Mouse (Mus musculus) MEL (cell line): ENCODE results near the gene Nip7. TPM values are rescaled to one million over a fixed set of nuclear protein-coding genes. Genes with fewer than 3 reads are reported as not detected.

Source experiments
- DNase-seq: peaks from one replicate; pipeline ENCODE4 v3.0.0; 2011; ENCODE audit warnings: low read depth, low spot score
- H3K27ac ChIP-seq: 2 replicates; pipeline ENCODE4 v1.5.1; 2012; ENCODE audit warnings: low read depth, mild to moderate bottlenecking, control low read depth, low read length, moderate library complexity; ENCODE audit not compliant: control insufficient read depth
- H3K27me3 ChIP-seq, 2 experiments: fragments of 150-350 bp in 1 of 2; sonication (generic) in 1 of 2; 2 replicates each; pipeline ENCODE4 v1.6.1; 2012; ENCODE audit warnings: low read length in 2 of 2, mild to moderate bottlenecking in 2 of 2, improper control_type of control experiment in 1 of 2, moderate library complexity in 1 of 2; ENCODE audit not compliant: insufficient read depth in 2 of 2, control insufficient read depth in 1 of 2
- H3K36me3 ChIP-seq, 2 experiments: 2 replicates each; pipeline ENCODE4 v1.6.1; 2012 to 2014; ENCODE audit warnings: low read length in 2 of 2, improper control_type of control experiment in 1 of 2, inconsistent platforms in 1 of 2, mild to moderate bottlenecking in 1 of 2; ENCODE audit not compliant: insufficient read depth in 2 of 2, control insufficient read depth in 1 of 2
- H3K4me1 ChIP-seq, 2 experiments: fragments of 150-350 bp in 1 of 2; sonication (generic) in 1 of 2; 2 replicates each; pipeline ENCODE4 v1.6.1; 2012; ENCODE audit warnings: low read length in 2 of 2, improper control_type of control experiment in 1 of 2, mild to moderate bottlenecking in 1 of 2; ENCODE audit not compliant: insufficient read depth in 2 of 2, control insufficient read depth in 1 of 2
- H3K4me3 ChIP-seq, 2 experiments: fragments of 150-350 bp in 1 of 2; sonication (generic) in 1 of 2; 2 replicates each; pipeline ENCODE4 v1.5.1; 2012; ENCODE audit warnings: low read depth in 2 of 2, low read length in 2 of 2, mild to moderate bottlenecking in 2 of 2, moderate library complexity in 2 of 2, control low read depth in 1 of 2, improper control_type of control experiment in 1 of 2; ENCODE audit not compliant: control insufficient read depth in 1 of 2, insufficient read depth in 1 of 2
- H3K79me2 ChIP-seq: 2 replicates; pipeline ENCODE4 v1.6.1; 2012; ENCODE audit warnings: mild to moderate bottlenecking, low read length, moderate library complexity; ENCODE audit not compliant: control insufficient read depth, poor library complexity, insufficient read depth
- H3K9ac ChIP-seq: 2 replicates; pipeline ENCODE4 v1.6.1; 2012; ENCODE audit warnings: low read depth, mild to moderate bottlenecking, control low read depth, low read length, moderate library complexity; ENCODE audit not compliant: control insufficient read depth, poor library complexity, severe bottlenecking
- H3K9me3 ChIP-seq: fragments of 150-350 bp; sonication (generic); replicated peaks from 2 replicates; pipeline ENCODE4 v1.6.1; 2012; ENCODE audit warnings: mild to moderate bottlenecking, low read length, improper control_type of control experiment, moderate library complexity; ENCODE audit not compliant: insufficient read depth
- BHLHE40 ChIP-seq: IDR thresholded peaks from 2 replicates; pipeline ENCODE4 v1.6.1; 2012; ENCODE audit warnings: low read depth, mild to moderate bottlenecking, inconsistent platforms, low read length, improper control_type of control experiment, borderline replicate concordance
- CHD1 ChIP-seq: IDR thresholded peaks from 2 replicates; pipeline ENCODE4 v1.6.1; 2012; ENCODE audit warnings: low read depth, mild to moderate bottlenecking, inconsistent platforms, low read length, improper control_type of control experiment
- CTCF ChIP-seq, 3 experiments: IDR thresholded peaks in 2 of 3; conservative IDR thresholded peaks in 1 of 3; 2 replicates each; pipeline ENCODE4 v1.5.1; 2011 to 2012; ENCODE audit warnings: low read length in 3 of 3, low read depth in 2 of 3, mild to moderate bottlenecking in 2 of 3, improper control_type of control experiment in 1 of 3, inconsistent platforms in 1 of 3, mixed read lengths in 1 of 3, moderate library complexity in 1 of 3; ENCODE audit not compliant: control insufficient read depth in 1 of 3, insufficient read depth in 1 of 3, poor library complexity in 1 of 3, severe bottlenecking in 1 of 3
- ELF1 ChIP-seq: IDR thresholded peaks from 2 replicates; pipeline ENCODE4 v1.6.1; 2014; ENCODE audit warnings: low read depth, mild to moderate bottlenecking, inconsistent platforms, low read length, improper control_type of control experiment, moderate library complexity
- EP300 ChIP-seq, 2 experiments: IDR thresholded peaks; 2 replicates each; pipeline ENCODE4 v1.6.1; 2011; ENCODE audit warnings: improper control_type of control experiment in 2 of 2, low read length in 2 of 2, low read depth in 1 of 2, mild to moderate bottlenecking in 1 of 2
- GABPA ChIP-seq: IDR thresholded peaks from 2 replicates; pipeline ENCODE4 v1.6.1; 2012; ENCODE audit warnings: low read depth, mild to moderate bottlenecking, inconsistent platforms, low read length, improper control_type of control experiment, moderate library complexity
- GATA1 ChIP-seq: IDR thresholded peaks from 2 replicates; pipeline ENCODE4 v1.6.1; 2011; ENCODE audit warnings: low read depth, low read length, improper control_type of control experiment
- JUND ChIP-seq: IDR thresholded peaks from 2 replicates; pipeline ENCODE4 v1.6.1; 2011; ENCODE audit warnings: low read depth, mild to moderate bottlenecking, improper control_type of control experiment, low read length
- KAT2A ChIP-seq: conservative IDR thresholded peaks from 2 replicates; pipeline ENCODE4 v1.6.1; 2012; ENCODE audit warnings: low read depth, low read length, improper control_type of control experiment, inconsistent platforms
- MAFK ChIP-seq: IDR thresholded peaks from 2 replicates; pipeline ENCODE4 v1.6.1; 2011; ENCODE audit warnings: low read depth, mild to moderate bottlenecking, low read length, improper control_type of control experiment, borderline replicate concordance
- MAX ChIP-seq: IDR thresholded peaks from 2 replicates; pipeline ENCODE4 v1.6.1; 2011; ENCODE audit warnings: low read length, improper control_type of control experiment
- MAZ ChIP-seq: IDR thresholded peaks from 2 replicates; pipeline ENCODE4 v1.6.1; 2012; ENCODE audit warnings: low read depth, mild to moderate bottlenecking, inconsistent platforms, low read length, improper control_type of control experiment
- MEF2A ChIP-seq: IDR thresholded peaks from 2 replicates; pipeline ENCODE4 v1.6.1; 2014; ENCODE audit warnings: low read depth, mild to moderate bottlenecking, inconsistent platforms, low read length, improper control_type of control experiment; ENCODE audit not compliant: poor library complexity, insufficient replicate concordance, severe bottlenecking; ENCODE audit errors: extremely low read depth
- MXI1 ChIP-seq: IDR thresholded peaks from 2 replicates; pipeline ENCODE4 v1.6.1; 2011; ENCODE audit warnings: mild to moderate bottlenecking, low read depth, low read length, improper control_type of control experiment
- MYB ChIP-seq: IDR thresholded peaks from 2 replicates; pipeline ENCODE4 v1.6.1; 2011; ENCODE audit warnings: mild to moderate bottlenecking, low read depth, low read length, improper control_type of control experiment
- MYC ChIP-seq: IDR thresholded peaks from 2 replicates; pipeline ENCODE4 v1.6.1; 2011; ENCODE audit warnings: low read depth, mild to moderate bottlenecking, low read length, improper control_type of control experiment, moderate library complexity
- NELFE ChIP-seq: IDR thresholded peaks from 2 replicates; pipeline ENCODE4 v1.6.1; 2011; ENCODE audit warnings: low read depth, low read length, improper control_type of control experiment
- POLR2AphosphoS2 ChIP-seq: IDR thresholded peaks from 2 replicates; pipeline ENCODE4 v1.6.1; 2011; ENCODE audit warnings: low read length, improper control_type of control experiment
- POLR2AphosphoS5 ChIP-seq: IDR thresholded peaks from 2 replicates; pipeline ENCODE4 v1.6.1; 2012; ENCODE audit warnings: low read depth, borderline replicate concordance, mild to moderate bottlenecking, inconsistent platforms, low read length, moderate library complexity, mixed read lengths
- RAD21 ChIP-seq: IDR thresholded peaks from 2 replicates; pipeline ENCODE4 v1.6.1; 2011; ENCODE audit warnings: mild to moderate bottlenecking, low read depth, low read length, improper control_type of control experiment
- RCOR1 ChIP-seq: IDR thresholded peaks from 2 replicates; pipeline ENCODE4 v1.6.1; 2012; ENCODE audit warnings: low read depth, mild to moderate bottlenecking, inconsistent platforms, low read length, improper control_type of control experiment
- SIN3A ChIP-seq: IDR thresholded peaks from 2 replicates; pipeline ENCODE4 v1.6.1; 2012; ENCODE audit warnings: low read length, improper control_type of control experiment, inconsistent platforms
- SMC3 ChIP-seq: IDR thresholded peaks from 2 replicates; pipeline ENCODE4 v1.6.1; 2011; ENCODE audit warnings: low read depth, low read length, improper control_type of control experiment
- TBP ChIP-seq: IDR thresholded peaks from 2 replicates; pipeline ENCODE4 v1.8.0; 2011; ENCODE audit warnings: low read depth, low read length, improper control_type of control experiment
- TCF12 ChIP-seq: IDR thresholded peaks from 2 replicates; pipeline ENCODE4 v1.6.1; 2014; ENCODE audit warnings: low read depth, mild to moderate bottlenecking, inconsistent platforms, low read length, improper control_type of control experiment, moderate library complexity
- UBTF ChIP-seq: IDR thresholded peaks from 2 replicates; pipeline ENCODE4 v1.6.1; 2012; ENCODE audit warnings: low read depth, mild to moderate bottlenecking, inconsistent platforms, low read length, improper control_type of control experiment, moderate library complexity, borderline replicate concordance; ENCODE audit not compliant: insufficient read depth
- USF1 ChIP-seq: IDR thresholded peaks from 2 replicates; pipeline ENCODE4 v1.6.1; 2014; ENCODE audit warnings: low read depth, mild to moderate bottlenecking, inconsistent platforms, low read length, improper control_type of control experiment, moderate library complexity
- USF2 ChIP-seq, 2 experiments: IDR thresholded peaks; 2 replicates each; pipeline ENCODE4 v1.6.1; 2011 to 2012; ENCODE audit warnings: improper control_type of control experiment in 2 of 2, low read length in 2 of 2, borderline replicate concordance in 1 of 2, inconsistent platforms in 1 of 2, low read depth in 1 of 2, mild to moderate bottlenecking in 1 of 2; ENCODE audit not compliant: insufficient read depth in 1 of 2
- ZC3H11A ChIP-seq: IDR thresholded peaks from 2 replicates; pipeline ENCODE4 v1.6.1; 2012; ENCODE audit warnings: low read depth, mild to moderate bottlenecking, inconsistent platforms, low read length, improper control_type of control experiment
- ZKSCAN1 ChIP-seq: IDR thresholded peaks from 2 replicates; pipeline ENCODE4 v1.6.1; 2012; ENCODE audit warnings: low read depth, mild to moderate bottlenecking, inconsistent platforms, low read length, improper control_type of control experiment, moderate library complexity
- ZMIZ1 ChIP-seq: IDR thresholded peaks from 2 replicates; pipeline ENCODE4 v1.6.1; 2012; ENCODE audit warnings: low read depth, mild to moderate bottlenecking, inconsistent platforms, low read length, improper control_type of control experiment, moderate library complexity
- ZNF384 ChIP-seq: IDR thresholded peaks from 2 replicates; pipeline ENCODE4 v1.6.1; 2012; ENCODE audit warnings: low read depth, mild to moderate bottlenecking, inconsistent platforms, low read length, improper control_type of control experiment
- polyA plus RNA-seq, 2 experiments: library from polyadenylated mRNA; stranded (reverse) in 1 of 2; unstranded in 1 of 2; fragments of >175 nt in 1 of 2; fragments of >200 nt in 1 of 2; gene quantifications; 2 replicates each; pipeline versions ENCODE4 v1.2.1 to v1.2.4; 2012; ENCODE audit warnings: low replicate concordance in 2 of 2, low read depth in 1 of 2; ENCODE audit not compliant: insufficient read length in 2 of 2, insufficient read depth in 1 of 2, missing spikeins in 1 of 2
- total RNA-seq: library from RNA; depleted of rRNA; stranded (reverse); fragments of 300-350 nt; gene quantifications from 2 replicates; pipeline ENCODE4 v1.2.3, GENCODE M21; 2012

The Nip7 gene
- total and polyA plus RNA-seq, 3 experiments, result 189 to 336 (median 278) TPM

DNA sequence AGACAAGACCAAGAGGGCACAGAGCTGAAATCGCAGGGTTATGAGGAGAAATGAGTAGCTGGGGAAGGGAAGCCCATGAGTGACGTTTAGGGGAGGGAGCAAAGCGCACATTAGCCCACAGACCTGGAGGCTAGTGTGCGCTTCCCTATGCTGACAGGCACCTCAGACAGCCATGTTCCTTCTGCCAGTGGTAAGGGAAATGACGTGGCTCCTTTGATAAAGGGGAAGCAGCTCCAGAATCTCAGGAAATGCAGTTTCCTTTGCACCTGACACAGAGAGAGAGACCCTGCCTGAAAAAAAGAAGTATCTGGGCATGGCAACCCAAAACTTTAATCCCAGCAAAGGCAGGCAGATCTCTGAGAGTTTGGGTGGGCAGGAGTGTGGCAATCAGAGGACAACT is 26.6 kb upstream of the Nip7 start (continued):
- TF ChIP-seq USF1 (no peak), ZC3H11A (no peak)

DNA sequence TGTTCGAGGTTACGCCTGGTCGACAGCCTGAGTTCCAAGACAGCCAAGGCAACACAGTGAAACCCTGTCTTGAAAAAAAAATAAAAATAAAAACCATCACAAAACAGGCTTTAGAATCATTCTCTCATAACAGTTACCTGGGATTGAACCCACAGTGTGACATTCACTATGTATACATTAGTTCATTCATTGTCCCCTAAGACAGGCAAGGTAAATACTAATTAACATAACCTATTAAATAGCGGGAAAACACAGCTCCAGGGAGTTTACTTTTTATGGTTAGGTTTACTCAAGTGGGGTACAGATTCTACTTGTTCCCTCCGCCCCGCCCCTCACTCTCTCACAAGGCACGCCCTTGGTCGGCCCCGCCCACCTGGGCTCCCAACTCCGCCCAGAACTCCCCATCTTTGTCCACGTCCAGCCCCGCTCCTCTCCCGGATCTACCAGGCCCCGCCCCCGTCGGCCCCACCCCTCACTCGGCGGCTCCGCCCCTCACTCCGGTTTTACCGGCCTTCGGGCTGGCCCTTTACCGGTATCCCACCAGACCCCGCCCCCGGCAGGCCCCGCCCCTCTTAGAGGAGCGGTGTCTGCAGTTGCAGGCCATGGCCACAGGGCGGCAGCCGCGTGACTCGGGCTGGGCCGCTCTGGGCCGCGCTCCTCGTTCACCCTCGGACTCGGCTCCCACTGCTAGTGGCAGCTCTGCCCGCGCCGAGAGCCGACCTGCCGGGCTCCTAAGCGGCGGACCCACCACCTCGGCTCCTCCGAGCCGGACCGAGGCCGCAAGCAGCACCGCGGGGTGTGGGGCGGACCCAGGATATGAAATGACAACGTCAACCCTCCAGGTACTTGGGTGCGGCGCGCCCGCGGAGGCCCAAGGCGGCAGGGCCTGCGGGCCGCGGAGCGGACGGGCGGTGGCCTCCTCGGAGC is 25.8 kb upstream of the Nip7 start, which contains the start of gene Vps4a:
Vps4a (plus strand) TSS at position 573 of the 927 bp plus-strand sequence.
- H3K4me1 ChIP-seq, result peaks cover 0 to 20% of the 10 kb centered on the region in 2 experiments; a peak in 3 of 4 replicates
- no peaks in the 10 kb centered on the region for H3K27me3 ChIP-seq
- H3K27ac ChIP-seq, result peak within 1 kb of the TSS; percentile 85
- peak within 1 kb of the TSS; percentile 100 for H3K9ac ChIP-seq
- H3K36me3 ChIP-seq, result peaks cover 0 to 22% of the 10 kb centered on the region in 2 experiments; a peak in 2 of 4 replicates
- H3K4me3 ChIP-seq, result peak within 1 kb of the TSS; percentile 92 to 99
- H3K79me2 ChIP-seq, result peaks cover 14% of the 10 kb centered on the region
- no peaks in the 10 kb centered on the region for H3K9me3 ChIP-seq
- DNase-seq, result peak; percentile 94
- TF ChIP-seq POLR2AphosphoS2 (peak; percentile 81), SIN3A (peak; percentile 62), MXI1 (peak; percentile 34), RAD21 (peak; percentile 18), MAZ (peak; percentile 61; the same call in 1 of the 2 replicates), MAFK (no peak), ELF1 (0 out of 2 replicates have a peak, but pooled peaks have one; percentile 28), POLR2AphosphoS5 (no peak), MYB (no peak), ZMIZ1 (peak; percentile 68; the same call in 1 of the 2 replicates), EP300 (IDR thresholded peaks at IDR 0.05; ENCODE audit: low read depth in 1 of 2, low read length in 2 of 2) (0 out of 4 replicates have a peak, but pooled peaks of 1 of the 2 experiments have one; percentile 6), USF2 (IDR thresholded peaks at IDR 0.05; ENCODE audit: borderline replicate concordance in 1 of 2, insufficient read depth in 1 of 2, low read depth in 1 of 2, low read length in 2 of 2) (no peak), MAX (0 out of 2 replicates have a peak, but pooled peaks have one; percentile 12), KAT2A (no peak; the same call in 1 of the 2 replicates), RCOR1 (no peak), CTCF (IDR thresholded peaks at IDR 0.05 in 2 of 3, conservative IDR thresholded peaks at IDR 0.05 in 1 of 3; ENCODE audit: control insufficient read depth in 1 of 3, insufficient read depth in 1 of 3, low read depth in 2 of 3, low read length in 3 of 3, poor library complexity in 1 of 3, severe bottlenecking in 1 of 3) (peak in 2 of 3 experiments; percentile 77 to 83; a peak in 5 of 6 replicates), GATA1 (no peak), TBP (peak; percentile 53; the same call in 1 of the 2 replicates), SMC3 (peak; percentile 59), UBTF (peak; percentile 87; the same call in 1 of the 2 replicates), NELFE (peak; percentile 74), TCF12 (peak; percentile 74), CHD1 (no peak), ZC3H11A (peak; percentile 7; the same call in 1 of the 2 replicates), MYC (no peak), MEF2A (no peak), BHLHE40 (no peak), USF1 (peak; percentile 44), ZKSCAN1 (no peak), JUND (no peak), ZNF384 (no peak), GABPA (no peak)
